Mouse (Mus musculus) ovary, adult 2 months (tissue): Measurements from ENCODE around the gene Olfr507. TPM values are rescaled to one million over a fixed set of nuclear protein-coding genes. Genes with fewer than 3 reads are reported as not detected.

Experiments
- polyA plus RNA-seq: library from polyadenylated mRNA; depleted of rRNA; stranded (reverse); fragments of >200 nt; gene quantifications from 2 replicates; pipeline ENCODE4 v1.2.3, GENCODE M21; 2012; rRNA removed

Gene Olfr507
- not detected in 2 replicates for polyA plus RNA-seq

GRCm38 (mm10) chr7:108621514-108621913 is at the start of gene Olfr507:
Olfr507 (plus strand) TSS chr7:108621814.

GRCm38 (mm10) chr7:108610487-108610886 is 11.1 kb upstream of the Olfr507 start, which contains the start of gene Olfr506:
Olfr506 (plus strand) TSS chr7:108610787.

GRCm38 (mm10) chr7:108629694-108630093 is 8.1 kb downstream of the Olfr507 start, which contains the start of gene Olfr508:
Olfr508 (plus strand) TSS chr7:108629994.

GRCm38 (mm10) chr7:108651806-108652205 is 30.2 kb downstream of the Olfr507 start, which contains the start of gene Olfr509:
Olfr509 (minus strand) TSS chr7:108651906.

GRCm38 (mm10) chr7:108666118-108666517 is 44.5 kb downstream of the Olfr507 start, which contains the start of gene Olfr510:
Olfr510 (plus strand) TSS chr7:108666418.

Other genes starting within 250 kb of the Olfr507 start
- not detected in 2 replicates for gene Olfr495, start 228.6 kb upstream of the Olfr507 start, polyA plus RNA-seq
- not detected in 2 replicates for gene Olfr497, start 201.4 kb upstream of the Olfr507 start, polyA plus RNA-seq
- not detected in 2 replicates for gene Olfr498, start 156.5 kb upstream of the Olfr507 start, polyA plus RNA-seq
- not detected in 2 replicates for gene Olfr502, start 96.7 kb upstream of the Olfr507 start, polyA plus RNA-seq
- gene Olfr503, start 77.3 kb upstream of the Olfr507 start, polyA plus RNA-seq: not detected in 2 replicates
- not detected in 2 replicates for gene Olfr504, start 56.0 kb upstream of the Olfr507 start, polyA plus RNA-seq
- gene Olfr506, start 11.0 kb upstream of the Olfr507 start, polyA plus RNA-seq: not detected in 2 replicates
- gene Olfr508, start 8.2 kb downstream of the Olfr507 start, polyA plus RNA-seq: not detected in 2 replicates
- gene Olfr509, start 30.1 kb downstream of the Olfr507 start, polyA plus RNA-seq: not detected in 2 replicates
- not detected in 2 replicates for gene Olfr510, start 44.6 kb downstream of the Olfr507 start, polyA plus RNA-seq
- gene Olfr512, start 91.5 kb downstream of the Olfr507 start, polyA plus RNA-seq: not detected in 2 replicates
- not detected in 2 replicates for gene Olfr513, start 129.2 kb downstream of the Olfr507 start, polyA plus RNA-seq
- not detected in 2 replicates for gene Olfr514, start 204.2 kb downstream of the Olfr507 start, polyA plus RNA-seq
- gene Olfr516, start 228.7 kb downstream of the Olfr507 start, polyA plus RNA-seq: not detected in 2 replicates